Mouse (Mus musculus) liver, embryonic 11.5 days (tissue): ENCODE measurements around the gene Olfr800. TPM values are rescaled to one million over a fixed set of nuclear protein-coding genes. Genes with fewer than 3 reads are reported as not detected.

Experiments
- ATAC-seq: fragments of 200-750 bp; cut with Nextera tagmentation; replicated peaks from 2 replicates; pipeline ENCODE4 v1.8.0; 2017; ENCODE audit warnings: moderate number of reproducible peaks, mild to moderate bottlenecking, moderate TSS enrichment, moderate library complexity; ENCODE audit not compliant: low FRiP score
- DNase-seq: peaks from one replicate; pipeline ENCODE4 v3.0.0-alpha.2; 2017; ENCODE audit warnings: low spot score
- H3K27ac ChIP-seq: fragments of 300-500 bp; sonication (generic); 2 replicates; pipeline ENCODE4 v1.5.1; 2014; ENCODE audit warnings: mild to moderate bottlenecking, low read depth, low read length, control low read depth
- H3K27me3 ChIP-seq: fragments of 300-500 bp; sonication (generic); replicated peaks from 2 replicates; pipeline ENCODE4 v1.6.1; 2014; ENCODE audit warnings: low read length, mixed read lengths; ENCODE audit not compliant: control insufficient read depth, insufficient read depth
- H3K36me3 ChIP-seq: fragments of 300-500 bp; sonication (generic); 2 replicates; pipeline ENCODE4 v1.6.1; 2014; ENCODE audit warnings: mild to moderate bottlenecking, low read length, moderate library complexity, mixed read lengths; ENCODE audit not compliant: control insufficient read depth, insufficient read depth
- H3K4me1 ChIP-seq: fragments of 300-500 bp; sonication (generic); replicated peaks from 2 replicates; pipeline ENCODE4 v1.6.1; 2014; ENCODE audit warnings: low read length, mixed read lengths; ENCODE audit not compliant: control insufficient read depth, insufficient read depth
- H3K4me2 ChIP-seq: fragments of 300-500 bp; sonication (generic); 2 replicates; pipeline ENCODE4 v1.6.1; 2014; ENCODE audit warnings: mild to moderate bottlenecking, control low read depth, moderate library complexity
- H3K4me3 ChIP-seq: fragments of 300-500 bp; sonication (generic); 2 replicates; pipeline ENCODE4 v1.5.1; 2014; ENCODE audit warnings: low read depth, low read length, control low read depth
- H3K9ac ChIP-seq: fragments of 300-500 bp; sonication (generic); 2 replicates; pipeline ENCODE4 v1.6.1; 2014; ENCODE audit warnings: low read depth, low read length, control low read depth
- H3K9me3 ChIP-seq: fragments of 300-500 bp; sonication (generic); 2 replicates; pipeline ENCODE4 v1.6.1; 2016; ENCODE audit warnings: low read length, inconsistent platforms, mixed read lengths; ENCODE audit not compliant: control insufficient read depth
- WGBS: fragments of 180-500 bp; shearing (Covaris S2); extraction: QIAGEN DNeasy Blood & Tissue Kit; methylation state at CpG from one replicate; pipeline ENCODE4 v1.1.7; 2014; 5-methylcytosine and 5-hydroxymethylcytosine counted together
- polyA plus RNA-seq: library from polyadenylated mRNA; unstranded; fragments of >200 nt; fragmentation: Nextera tagmentation; extraction: Ambion mirVana; gene quantifications from 2 replicates; pipeline ENCODE4 v1.2.1, GENCODE M21; 2014

Olfr800 gene
- polyA plus RNA-seq, 1 experiment from 2014 or later, result not detected

- Histone ChIP-seq H3K9me3 (no peaks in the 10 kb centered on the region), H3K9ac (no peak within 1 kb of the TSS), H3K27ac (no peak within 1 kb of the TSS), H3K27me3 (no peaks in the 10 kb centered on the region), H3K4me3 (no peak within 1 kb of the TSS), H3K4me1 (no peaks in the 10 kb centered on the region), H3K36me3 (no peaks in the 10 kb centered on the region), H3K4me2 (no peak within 1 kb of the TSS)
- no peak for DNase-seq
- 74% methylated on average over 2 of the region's 2 CpGs for WGBS
- ATAC-seq, result no peak
These were observed 36.7 kb downstream of the Olfr800 start, which contains the start of gene Olfr803 for GRCm38 (mm10) chr10:129694186-129694585. Olfr803 (minus strand) TSS chr10:129694286.

DNA sequence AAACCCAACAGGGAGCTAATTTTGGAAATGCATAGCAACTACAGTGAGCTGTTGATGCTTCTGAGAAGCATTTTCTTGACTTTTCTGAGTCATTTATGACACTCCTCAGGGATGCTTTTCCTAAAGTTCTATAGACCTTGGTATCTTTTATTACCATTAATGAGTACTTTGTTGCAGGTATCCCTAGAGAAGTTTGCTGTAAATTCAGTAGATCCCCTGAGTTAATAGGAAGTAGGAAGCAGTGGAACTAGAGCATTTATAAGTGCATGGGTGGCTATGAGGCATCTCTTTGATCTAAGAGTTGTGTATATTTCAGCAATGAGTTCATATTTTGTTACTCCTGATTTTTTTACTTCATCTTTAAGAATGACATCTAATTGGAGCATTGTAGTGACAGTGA, 45.4 kb downstream of the Olfr800 start, which contains the start of gene Olfr804:
Gene Olfr804 (plus strand): TSS at position 301 of the 400 bp plus-strand sequence.
- no peaks in the 10 kb centered on the region for H3K36me3 ChIP-seq
- no peak within 1 kb of the TSS for H3K27ac ChIP-seq
- H3K9ac ChIP-seq, result no peak within 1 kb of the TSS
- ATAC-seq (no peak), DNase-seq (no peak)
- H3K9me3 ChIP-seq, result no peaks in the 10 kb centered on the region
- no peak within 1 kb of the TSS for H3K4me2 ChIP-seq
- no peaks in the 10 kb centered on the region for H3K27me3 ChIP-seq
- H3K4me1 ChIP-seq, result no peaks in the 10 kb centered on the region
- H3K4me3 ChIP-seq, result no peak within 1 kb of the TSS

Other genes with a start within 250 kb of the Olfr800 start
- gene Olfr786, start 230.4 kb upstream of the Olfr800 start, polyA plus RNA-seq, result not detected in 2 replicates
- not detected in 2 replicates for gene Olfr787, start 195.8 kb upstream of the Olfr800 start, polyA plus RNA-seq
- gene Olfr788, start 186.7 kb upstream of the Olfr800 start, polyA plus RNA-seq, result not detected in 2 replicates
- not detected in 2 replicates for gene Olfr789, start 172.9 kb upstream of the Olfr800 start, polyA plus RNA-seq
- not detected in 2 replicates for gene Olfr790, start 159.2 kb upstream of the Olfr800 start, polyA plus RNA-seq
- not detected in 2 replicates for gene Olfr791, start 135.9 kb upstream of the Olfr800 start, polyA plus RNA-seq
- gene Olfr792, start 118.5 kb upstream of the Olfr800 start, polyA plus RNA-seq, result not detected in 2 replicates
- not detected in 2 replicates for gene Olfr794, start 90.0 kb upstream of the Olfr800 start, polyA plus RNA-seq
- gene Olfr796, start 45.1 kb upstream of the Olfr800 start, polyA plus RNA-seq, result not detected in 2 replicates
- gene Olfr798, start 29.8 kb upstream of the Olfr800 start, polyA plus RNA-seq, result not detected in 2 replicates
- gene Olfr799, start 20.2 kb upstream of the Olfr800 start, polyA plus RNA-seq, result not detected in 2 replicates
- gene Olfr801, start 16.2 kb downstream of the Olfr800 start, polyA plus RNA-seq, result not detected in 2 replicates
- not detected in 2 replicates for gene Olfr802, start 30.5 kb downstream of the Olfr800 start, polyA plus RNA-seq
- not detected in 2 replicates for gene Olfr803, start 36.6 kb downstream of the Olfr800 start, polyA plus RNA-seq
- not detected in 2 replicates for gene Olfr804, start 45.5 kb downstream of the Olfr800 start, polyA plus RNA-seq
- not detected in 2 replicates for gene Olfr805, start 71.7 kb downstream of the Olfr800 start, polyA plus RNA-seq
- gene Olfr806, start 84.2 kb downstream of the Olfr800 start, polyA plus RNA-seq, result not detected in 2 replicates
- gene Olfr807, start 100.1 kb downstream of the Olfr800 start, polyA plus RNA-seq, result not detected in 2 replicates
- gene Olfr808, start 107.8 kb downstream of the Olfr800 start, polyA plus RNA-seq, result not detected in 2 replicates
- gene Olfr809, start 116.9 kb downstream of the Olfr800 start, polyA plus RNA-seq, result not detected in 2 replicates
- gene Olfr810, start 137.2 kb downstream of the Olfr800 start, polyA plus RNA-seq, result not detected in 2 replicates
- not detected in 2 replicates for gene Olfr811, start 146.7 kb downstream of the Olfr800 start, polyA plus RNA-seq
- gene Olfr812, start 188.4 kb downstream of the Olfr800 start, polyA plus RNA-seq, result not detected in 2 replicates
- gene Olfr813, start 197.7 kb downstream of the Olfr800 start, polyA plus RNA-seq, result not detected in 2 replicates
- gene Olfr814, start 222.2 kb downstream of the Olfr800 start, polyA plus RNA-seq, result not detected in 2 replicates
- gene Olfr815, start 248.2 kb downstream of the Olfr800 start, polyA plus RNA-seq, result not detected in 2 replicates